Mouse (Mus musculus): ENCODE results near the gene Dnaic1.

DNA sequence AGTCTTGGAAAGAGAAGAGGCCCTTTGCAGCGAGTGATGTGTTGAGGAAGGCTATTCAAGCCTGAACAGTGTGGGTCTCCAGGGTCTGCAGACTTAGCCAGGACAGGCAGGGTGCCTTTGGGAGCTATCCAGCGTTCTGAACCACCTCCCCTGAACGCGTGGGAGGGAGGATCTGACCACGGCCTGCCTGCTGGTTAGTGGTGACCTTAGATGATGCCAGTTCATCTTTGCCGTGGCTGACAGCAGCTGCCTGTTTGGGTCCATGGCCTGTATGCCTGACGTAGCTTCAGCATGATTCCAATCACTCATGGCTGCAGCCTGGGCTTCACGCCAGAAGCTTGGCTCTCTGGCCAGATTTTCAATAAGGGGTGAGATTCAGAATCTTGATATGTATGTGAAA lies 23.6 kb upstream of the Dnaic1 start:
- no peak for TF ChIP-seq CTCF (IDR thresholded peaks at IDR 0.05; ENCODE audit: borderline replicate concordance, control insufficient read depth, extremely low read depth, insufficient read depth, low read length, poor library complexity)
- TF ChIP-seq POLR2A (IDR thresholded peaks at IDR 0.05; ENCODE audit: control insufficient read depth, extremely low read depth, insufficient read depth, low read length, poor library complexity) = no peak

Measured in thymus, adult 2 months (tissue).